Comparison of ENCODE assay signal across 8 mouse cellular contexts in the genomic region with DNA sequence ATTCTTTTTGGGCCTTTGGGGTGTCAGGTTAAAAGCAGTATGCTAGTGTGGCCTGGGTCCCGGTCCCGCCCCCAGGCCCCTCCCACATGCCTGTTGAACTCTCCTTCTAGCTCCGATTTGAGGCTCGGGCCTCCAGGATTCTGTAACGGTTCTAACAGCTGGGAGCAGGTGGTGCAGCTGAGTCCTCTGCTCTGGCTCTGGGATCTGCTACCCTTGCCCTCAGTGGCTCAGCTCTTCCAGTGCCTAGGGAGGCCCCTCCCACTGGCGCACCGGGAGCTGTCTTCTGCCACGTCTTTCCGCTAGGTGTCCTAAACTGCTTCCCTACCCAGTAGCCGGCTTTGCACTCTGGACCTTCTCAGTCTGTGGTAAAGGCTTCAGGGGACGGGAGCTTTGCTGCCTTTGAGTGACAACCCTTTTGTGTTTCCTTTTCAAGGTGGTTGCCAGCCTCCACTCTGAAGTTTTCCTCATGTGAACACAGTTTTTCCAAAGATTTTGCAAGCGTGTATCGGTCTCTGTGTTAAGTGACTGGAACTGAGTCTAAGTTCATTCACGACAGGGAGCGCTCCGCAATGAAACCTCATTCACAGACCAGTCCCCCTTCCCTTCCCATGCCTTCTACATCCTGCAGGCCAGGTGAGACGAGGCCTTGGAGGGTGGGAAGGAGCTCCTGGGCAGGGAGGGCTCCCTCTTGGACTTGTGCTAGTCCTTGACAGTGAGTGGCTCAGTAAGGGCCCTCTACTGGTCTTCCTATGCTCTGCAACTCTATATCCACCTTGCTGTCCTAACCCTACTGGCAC. TPM values are rescaled to one million over a fixed set of nuclear protein-coding genes. Genes with fewer than 3 reads are reported as not detected.
DNase-seq lines count a peak whose midpoint lies in the region.

A gene (plus strand): TSS at position 189 of the 797 bp plus-strand sequence.

- H3K36me3 ChIP-seq in hindbrain, embryonic 10.5 days = peaks cover 5% of the 10 kb centered on the region; the same call in 1 of the 2 replicates
- H3K36me3 ChIP-seq in megakaryocyte, embryonic 14.5 days (replicated peaks; ENCODE audit: low read length) = peaks cover 28% of the 10 kb centered on the region

- peaks cover 13% of the 10 kb centered on the region for H3K4me1 ChIP-seq in hindbrain, embryonic 10.5 days (replicated peaks)
- peaks cover 15% of the 10 kb centered on the region for H3K4me1 ChIP-seq in megakaryocyte, embryonic 14.5 days

- peak within 1 kb of the TSS; percentile 51 for H3K4me3 ChIP-seq in hindbrain, embryonic 10.5 days
- H3K4me3 ChIP-seq in megakaryocyte, embryonic 14.5 days (replicated peaks) = peak within 1 kb of the TSS; percentile 92

- WGBS in hindbrain, embryonic 10.5 days = 3% methylated on average over 17 of the region's 17 CpGs

- peak within 1 kb of the TSS; percentile 73 for H3K27ac ChIP-seq in hindbrain, embryonic 10.5 days

- peak; percentile 94 for DNase-seq in ZHBTc4 (ENCODE audit: low read depth, low spot score)
- DNase-seq in cerebellum, adult 9-11 months = peak; percentile 82
- DNase-seq in forelimb bud, embryonic 11.5 days (ENCODE audit: low read depth, low spot score) = peak; percentile 81
- peak; percentile 77 for DNase-seq in hindbrain, embryonic 10.5 days (ENCODE audit: low spot score)
- peak; percentile 40 to 60 for DNase-seq in layer of hippocampus, postnatal 36 days
- DNase-seq in right cerebral cortex, postnatal 25 days = peak; percentile 50
- DNase-seq in yolk sac, embryonic 10.5 days (ENCODE audit: low spot score) = peak; percentile 84

- no peaks in the 10 kb centered on the region for H3K9me3 ChIP-seq in hindbrain, embryonic 10.5 days
- no peaks in the 10 kb centered on the region for H3K9me3 ChIP-seq in megakaryocyte, embryonic 14.5 days

- no peaks in the 10 kb centered on the region for H3K27me3 ChIP-seq in hindbrain, embryonic 10.5 days (ENCODE audit: insufficient read depth, poor library complexity, severe bottlenecking)
- H3K27me3 ChIP-seq in megakaryocyte, embryonic 14.5 days (replicated peaks) = no peaks in the 10 kb centered on the region

RNA-seq across cellular contexts. Expression of the gene that starts here (rescaled TPM):
- polyA plus RNA-seq in hindbrain, embryonic 10.5 days (2016; fragmentation: Nextera tagmentation; extraction: Ambion mirVana) = 0.31 and 0.51 TPM in 2 replicates
- total RNA-seq in layer of hippocampus, postnatal 36 days (2021) = 1 to 10 TPM; 5.5 to 6.5 TPM
- polyA plus RNA-seq in megakaryocyte, embryonic 14.5 days (2012; ENCODE audit: insufficient read depth, low replicate concordance) = 0.63 TPM in 1 of 2 replicates, not detected in the other

Comparison
In these comparisons a context has a peak if more than half of its experiments do, and no peak if none do; other contexts are left out.
1. Peak in every context shown above with its lines: DNase-seq, H3K4me3 ChIP-seq and H3K27ac ChIP-seq.
2. Peak in DNase-seq, H3K4me3 ChIP-seq and H3K27ac ChIP-seq in hindbrain, embryonic 10.5 days; RNA of the gene not detected or under 1 TPM.